8 mouse cellular contexts compared by ENCODE assay signal in the genomic region with DNA sequence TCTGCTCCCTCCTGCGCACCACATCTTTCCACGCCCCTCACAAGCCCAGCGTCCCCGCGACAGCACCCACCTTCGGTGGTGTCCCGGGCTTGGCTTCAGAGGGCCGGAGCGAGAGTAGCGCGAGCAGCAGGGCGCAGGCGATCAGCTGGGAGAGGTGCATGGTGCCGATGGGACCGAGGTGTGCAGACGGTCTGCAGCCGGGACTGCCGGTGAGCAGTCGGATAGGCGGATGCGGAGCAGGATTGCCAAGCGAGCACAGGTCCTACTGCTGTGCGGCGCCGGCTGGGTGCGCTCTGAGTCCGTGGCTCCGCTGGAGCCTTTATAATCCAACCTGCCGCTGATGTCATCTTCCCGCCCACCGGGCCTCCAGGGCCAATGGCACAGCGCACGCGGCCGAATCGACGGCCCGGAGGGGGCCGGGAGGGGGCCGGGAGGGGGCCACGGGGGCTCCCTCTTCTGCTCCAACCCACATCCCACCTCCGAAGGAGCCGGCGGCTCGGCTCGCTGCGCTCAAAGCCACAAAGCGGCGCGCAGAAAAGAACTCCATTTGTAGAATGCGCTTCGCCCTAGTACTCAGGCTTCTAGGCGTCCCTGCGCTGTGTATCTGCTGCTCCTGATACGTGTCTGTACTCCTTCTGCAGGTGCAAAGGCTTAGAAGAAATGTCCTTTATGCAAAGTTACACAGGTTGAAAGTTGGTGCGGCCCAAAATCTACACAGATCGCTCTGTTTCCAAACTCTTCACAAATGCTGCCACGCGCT. TPM values are rescaled to one million over a fixed set of nuclear protein-coding genes. Genes with fewer than 3 reads are reported as not detected.
DNase-seq lines count a peak whose midpoint lies in the region; ATAC-seq lines count a peak whose summit lies in the region.

A gene (minus strand): TSS at position 293 of the 760 bp plus-strand sequence.

- no peaks in the 10 kb centered on the region for H3K36me3 ChIP-seq in hindbrain, embryonic 11.5 days (ENCODE audit: control insufficient read depth, insufficient read depth, low read length)
- no peaks in the 10 kb centered on the region for H3K36me3 ChIP-seq in lung, embryonic 15.5 days

- peak; percentile 89 for ATAC-seq in frontal cortex, adult (ENCODE audit: low TSS enrichment)
- ATAC-seq in hindbrain, embryonic 11.5 days (ENCODE audit: low FRiP score) = peak; percentile 91
- peak; percentile 85 for ATAC-seq in lung, embryonic 15.5 days (ENCODE audit: borderline replicate concordance, extremely low read depth, low FRiP score, low TSS enrichment)

- 4% methylated on average over 52 of the region's 59 CpGs for WGBS in hindbrain, embryonic 11.5 days
- WGBS in lung, embryonic 15.5 days = 4% methylated on average over 59 of the region's 59 CpGs

- H3K4me1 ChIP-seq in hindbrain, embryonic 11.5 days (replicated peaks; ENCODE audit: control insufficient read depth, insufficient read depth, low read length) = no peaks in the 10 kb centered on the region
- H3K4me1 ChIP-seq in lung, embryonic 15.5 days = peaks cover 14% of the 10 kb centered on the region

- H3K9me3 ChIP-seq in hindbrain, embryonic 11.5 days (ENCODE audit: control insufficient read depth, low read length) = no peaks in the 10 kb centered on the region
- H3K9me3 ChIP-seq in lung, embryonic 15.5 days = no peaks in the 10 kb centered on the region

- H3K4me3 ChIP-seq in hindbrain, embryonic 11.5 days (ENCODE audit: low read depth, low read length) = peak within 1 kb of the TSS; percentile 56
- H3K4me3 ChIP-seq in lung, embryonic 15.5 days = peak within 1 kb of the TSS; percentile 49

- H3K9ac ChIP-seq in hindbrain, embryonic 11.5 days (ENCODE audit: low read depth, low read length) = peak within 1 kb of the TSS; percentile 67
- H3K9ac ChIP-seq in lung, embryonic 15.5 days = peak within 1 kb of the TSS; percentile 37

- no peak within 1 kb of the TSS for H3K27ac ChIP-seq in hindbrain, embryonic 11.5 days (ENCODE audit: low read depth, low read length)
- no peak within 1 kb of the TSS for H3K27ac ChIP-seq in lung, embryonic 15.5 days

- peak; percentile 72 for DNase-seq in MN1 (ENCODE audit: low spot score)
- peak; percentile 47 to 65 for DNase-seq in cerebellum, adult 18-20 months
- peak; percentile 78 for DNase-seq in hindbrain, embryonic 11.5 days (ENCODE audit: low spot score)
- peak; percentile 65 to 81 for DNase-seq in layer of hippocampus, postnatal 10 days (ENCODE audit: low spot score in 2 of 2)
- DNase-seq in retina, embryonic 14.5 days (ENCODE audit: low spot score) = peak; percentile 75
- DNase-seq in urinary bladder, postnatal 4 days (ENCODE audit: low spot score in 2 of 2) = peak; percentile 65 to 67

- peak within 1 kb of the TSS; percentile 98 for H3K4me2 ChIP-seq in hindbrain, embryonic 11.5 days (replicated peaks; ENCODE audit: low read depth, low read length)
- peak within 1 kb of the TSS; percentile 98 for H3K4me2 ChIP-seq in lung, embryonic 15.5 days

- H3K27me3 ChIP-seq in hindbrain, embryonic 11.5 days (ENCODE audit: control insufficient read depth, insufficient read depth, low read length) = peaks cover 19% of the 10 kb centered on the region
- peaks cover 51% of the 10 kb centered on the region for H3K27me3 ChIP-seq in lung, embryonic 15.5 days

RNA-seq across cellular contexts. Expression of the gene that starts here (rescaled TPM):
- polyA plus RNA-seq in hindbrain, embryonic 11.5 days (2014; fragmentation: Nextera tagmentation; extraction: Ambion mirVana) = 10.3 and 13.9 TPM in 2 replicates
- 1 to 10 TPM; 8.1 to 8.9 TPM for total RNA-seq in layer of hippocampus, postnatal 10 days (2021)
- polyA plus RNA-seq in lung, embryonic 15.5 days (2015; fragmentation: Nextera tagmentation; extraction: Ambion mirVana) = 0.52 and 0.72 TPM in 2 replicates

Comparison
In these comparisons a context has a peak if more than half of its experiments do, and no peak if none do; other contexts are left out.
1. Peak in ATAC-seq, H3K4me3 ChIP-seq, H3K9ac ChIP-seq and H3K4me2 ChIP-seq in lung, embryonic 15.5 days; RNA of the gene not detected or under 1 TPM.